Mouse (Mus musculus) cortical plate, adult 2 months (tissue): Measurements from ENCODE around the gene Uap1l1.

Experiments
- CTCF ChIP-seq: fragments of 200-500 bp; IDR thresholded peaks from 2 replicates; pipeline ENCODE4 v1.5.1; 2011; ENCODE audit warnings: mild to moderate bottlenecking, control low read depth, low read length; ENCODE audit not compliant: insufficient read depth; ENCODE audit errors: extremely low read depth
- POLR2A ChIP-seq: fragments of 200-500 bp; IDR thresholded peaks from 2 replicates; pipeline ENCODE4 v1.6.1; 2011; ENCODE audit warnings: mild to moderate bottlenecking, low read length, control low read depth; ENCODE audit not compliant: insufficient read depth; ENCODE audit errors: extremely low read depth

GRCm38 (mm10) chr2:25310180-25310579 is 55.3 kb downstream of the Uap1l1 start:
- no peak for TF ChIP-seq CTCF
- no peak for TF ChIP-seq POLR2A
